Mouse (Mus musculus): ENCODE measurements around the gene Ppp4r3b. TPM values are rescaled to one million over a fixed set of nuclear protein-coding genes. Genes with fewer than 3 reads are reported as not detected.

The Ppp4r3b gene
- polyA plus RNA-seq, 1 experiment from 2014 or later, result 83.9 TPM

DNA sequence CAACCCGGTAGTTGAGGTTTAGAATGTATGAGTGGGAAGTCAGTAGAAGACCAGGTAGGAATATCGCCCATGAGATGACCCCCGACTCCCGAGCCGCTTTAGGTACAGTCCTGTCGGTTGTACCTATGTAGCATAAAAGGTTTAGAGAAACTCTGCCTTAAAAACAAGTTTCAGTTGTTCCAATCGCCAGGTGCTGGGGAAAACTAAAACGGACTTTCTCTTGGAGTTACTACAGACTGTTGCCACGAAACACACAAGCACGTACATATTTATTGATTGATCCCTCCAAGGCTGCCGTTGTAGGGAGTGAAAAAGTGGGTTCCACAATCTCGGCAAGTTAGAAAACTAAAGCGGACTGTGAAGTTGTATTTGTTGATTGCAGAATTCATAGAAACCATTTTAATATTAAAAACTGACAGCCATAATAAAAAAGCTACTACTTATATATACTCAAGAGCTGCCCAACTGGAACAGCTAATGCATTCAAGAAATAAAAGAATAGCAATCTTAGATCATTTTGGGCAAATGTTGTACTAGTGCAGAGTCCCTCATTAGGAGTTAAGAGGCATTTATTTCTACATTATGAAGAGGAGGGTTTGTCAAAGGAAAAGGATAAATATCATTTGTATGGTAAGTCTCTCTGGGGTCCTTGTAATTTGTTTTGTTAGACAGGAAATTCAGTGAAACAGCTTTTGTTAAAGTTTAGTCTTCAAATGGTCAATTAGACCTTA is 1.2 kb downstream of the Ppp4r3b start:
- 4% methylated on average over 13 of the region's 13 CpGs for WGBS
- Histone ChIP-seq H3K4me3 (ENCODE audit: low read depth, low read length) (peak overlapping the region; percentile 98), H3K4me2 (replicated peaks; ENCODE audit: low read depth, low read length) (peak overlapping the region; percentile 76), H3K36me3 (ENCODE audit: control insufficient read depth, insufficient read depth, low read length) (no peaks in the 10 kb centered on the region; the same call in none of the 2 replicates), H3K27ac (ENCODE audit: low read length) (peak overlapping the region; percentile 88; the same call in 1 of the 2 replicates), H3K4me1 (ENCODE audit: control insufficient read depth, insufficient read depth, low read length) (peaks cover 9% of the 10 kb centered on the region; the same call in 1 of the 2 replicates), H3K9me3 (ENCODE audit: control insufficient read depth, low read depth, low read length) (no peaks in the 10 kb centered on the region), H3K27me3 (ENCODE audit: control insufficient read depth, insufficient read depth, low read length) (no peaks in the 10 kb centered on the region), H3K9ac (replicated peaks; ENCODE audit: low read depth, low read length) (peak overlapping the region; percentile 98)
- no peak for ATAC-seq (ENCODE audit: insufficient number of reproducible peaks, insufficient read depth, low FRiP score, low read depth)

- Histone ChIP-seq H3K27me3 (ENCODE audit: control insufficient read depth, insufficient read depth, low read length) (no peaks in the 10 kb centered on the region), H3K4me1 (ENCODE audit: control insufficient read depth, insufficient read depth, low read length) (no peaks in the 10 kb centered on the region), H3K36me3 (ENCODE audit: control insufficient read depth, insufficient read depth, low read length) (peaks cover 16% of the 10 kb centered on the region), H3K9me3 (ENCODE audit: control insufficient read depth, low read depth, low read length) (no peaks in the 10 kb centered on the region), H3K9ac (replicated peaks; ENCODE audit: low read depth, low read length) (no peak overlapping the region), H3K4me3 (ENCODE audit: low read depth, low read length) (no peak overlapping the region), H3K4me2 (replicated peaks; ENCODE audit: low read depth, low read length) (no peak overlapping the region), H3K27ac (ENCODE audit: low read length) (no peak overlapping the region)
- ATAC-seq (ENCODE audit: insufficient number of reproducible peaks, insufficient read depth, low FRiP score, low read depth), result no peak
- WGBS, result 93% methylated on average over 1 of the region's 1 CpGs
These were observed 6.6 kb downstream of the Ppp4r3b start for GRCm38 (mm10) chr11:29179319-29179718.

- H3K4me1 ChIP-seq (ENCODE audit: control insufficient read depth, insufficient read depth, low read length), result no peaks in the 10 kb centered on the region
- 82% methylated on average over 3 of the region's 3 CpGs for WGBS
- H3K4me3 ChIP-seq (ENCODE audit: low read depth, low read length), result no peak overlapping the region
These were observed 8.0 kb downstream of the Ppp4r3b start for GRCm38 (mm10) chr11:29180657-29181056.

DNA sequence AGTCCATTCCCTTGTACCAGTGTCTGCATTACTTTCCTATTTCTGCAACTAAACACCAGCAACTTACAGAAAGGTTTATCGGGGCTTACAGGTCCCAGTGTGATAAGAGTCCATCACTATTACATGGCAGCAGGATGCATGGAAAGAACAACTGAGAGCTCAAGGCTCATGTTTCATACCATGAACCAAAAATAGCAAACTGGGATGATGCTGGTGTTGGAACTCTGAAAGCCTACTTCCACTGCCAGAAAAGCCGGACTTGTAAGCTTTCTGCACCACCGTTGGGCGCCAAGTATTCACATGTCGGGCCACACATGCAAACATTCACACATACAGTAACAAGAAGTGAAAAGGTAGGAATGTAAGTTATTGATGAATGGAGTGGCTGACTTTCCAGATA is 9.1 kb downstream of the Ppp4r3b start:
- ATAC-seq (ENCODE audit: insufficient number of reproducible peaks, insufficient read depth, low FRiP score, low read depth), result no peak
- peaks cover 28% of the 10 kb centered on the region for H3K36me3 ChIP-seq (ENCODE audit: control insufficient read depth, insufficient read depth, low read length)
- no peak overlapping the region for H3K27ac ChIP-seq (ENCODE audit: low read length)

More at GRCm38 (mm10) chr11:29180657-29181056, 8.0 kb downstream of the Ppp4r3b start:
- Histone ChIP-seq H3K9me3 (ENCODE audit: control insufficient read depth, low read depth, low read length) (no peaks in the 10 kb centered on the region), H3K9ac (replicated peaks; ENCODE audit: low read depth, low read length) (no peak overlapping the region), H3K27ac (ENCODE audit: low read length) (no peak overlapping the region), H3K27me3 (ENCODE audit: control insufficient read depth, insufficient read depth, low read length) (no peaks in the 10 kb centered on the region), H3K36me3 (ENCODE audit: control insufficient read depth, insufficient read depth, low read length) (peaks cover 17% of the 10 kb centered on the region), H3K4me2 (replicated peaks; ENCODE audit: low read depth, low read length) (no peak overlapping the region)
- ATAC-seq (ENCODE audit: insufficient number of reproducible peaks, insufficient read depth, low FRiP score, low read depth), result no peak

GRCm38 (mm10) chr11:29188981-29189380 is 16.3 kb downstream of the Ppp4r3b start:
- Histone ChIP-seq H3K4me3 (ENCODE audit: low read depth, low read length) (no peak overlapping the region), H3K9ac (replicated peaks; ENCODE audit: low read depth, low read length) (no peak overlapping the region), H3K27ac (ENCODE audit: low read length) (no peak overlapping the region), H3K27me3 (ENCODE audit: control insufficient read depth, insufficient read depth, low read length) (no peaks in the 10 kb centered on the region), H3K9me3 (ENCODE audit: control insufficient read depth, low read depth, low read length) (no peaks in the 10 kb centered on the region), H3K4me2 (replicated peaks; ENCODE audit: low read depth, low read length) (no peak overlapping the region), H3K36me3 (ENCODE audit: control insufficient read depth, insufficient read depth, low read length) (peaks cover 28% of the 10 kb centered on the region), H3K4me1 (ENCODE audit: control insufficient read depth, insufficient read depth, low read length) (no peaks in the 10 kb centered on the region)
- no peak for ATAC-seq (ENCODE audit: insufficient number of reproducible peaks, insufficient read depth, low FRiP score, low read depth)
- 81% methylated on average over 2 of the region's 2 CpGs for WGBS

More for the DNA sequence above, 9.1 kb downstream of the Ppp4r3b start:
- H3K9me3 ChIP-seq (ENCODE audit: control insufficient read depth, low read depth, low read length), result no peaks in the 10 kb centered on the region
- H3K9ac ChIP-seq (replicated peaks; ENCODE audit: low read depth, low read length), result no peak overlapping the region
- H3K4me3 ChIP-seq (ENCODE audit: low read depth, low read length), result no peak overlapping the region
- H3K4me1 ChIP-seq (ENCODE audit: control insufficient read depth, insufficient read depth, low read length), result no peaks in the 10 kb centered on the region
- H3K27me3 ChIP-seq (ENCODE audit: control insufficient read depth, insufficient read depth, low read length), result no peaks in the 10 kb centered on the region
- 92% methylated on average over 5 of the region's 5 CpGs for WGBS
- no peak overlapping the region for H3K4me2 ChIP-seq (replicated peaks; ENCODE audit: low read depth, low read length)

DNA sequence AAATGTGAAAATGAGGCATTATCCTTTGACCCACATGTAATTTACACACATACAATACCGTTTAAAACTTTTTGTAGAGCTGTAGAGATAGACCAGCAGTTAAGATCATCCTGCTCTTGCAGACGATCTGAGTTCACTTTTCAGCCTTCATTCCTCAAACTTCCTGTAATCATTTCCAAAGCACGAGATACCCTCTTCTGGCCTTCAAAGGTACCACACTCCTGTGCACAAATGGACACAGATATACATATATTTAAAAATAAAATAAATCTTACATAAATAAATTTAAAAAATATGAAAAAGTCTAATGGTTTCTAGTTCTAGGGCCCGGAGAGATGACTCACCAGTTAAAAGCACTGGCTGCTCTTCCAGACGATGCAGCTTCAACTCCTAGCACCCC is 31.0 kb downstream of the Ppp4r3b start:
- H3K4me2 ChIP-seq (replicated peaks; ENCODE audit: low read depth, low read length), result no peak overlapping the region
- no peaks in the 10 kb centered on the region for H3K27me3 ChIP-seq (ENCODE audit: control insufficient read depth, insufficient read depth, low read length)
- no peak for ATAC-seq (ENCODE audit: insufficient number of reproducible peaks, insufficient read depth, low FRiP score, low read depth)
- H3K27ac ChIP-seq (ENCODE audit: low read length), result no peak overlapping the region
- no peak overlapping the region for H3K9ac ChIP-seq (replicated peaks; ENCODE audit: low read depth, low read length)
- WGBS, result 85% methylated on average over 5 of the region's 5 CpGs
- no peaks in the 10 kb centered on the region for H3K9me3 ChIP-seq (ENCODE audit: control insufficient read depth, low read depth, low read length)
- no peak overlapping the region for H3K4me3 ChIP-seq (ENCODE audit: low read depth, low read length)
- H3K36me3 ChIP-seq (ENCODE audit: control insufficient read depth, insufficient read depth, low read length), result peaks cover 39% of the 10 kb centered on the region
- H3K4me1 ChIP-seq (ENCODE audit: control insufficient read depth, insufficient read depth, low read length), result no peaks in the 10 kb centered on the region

- Histone ChIP-seq H3K9me3 (ENCODE audit: control insufficient read depth, low read depth, low read length) (no peaks in the 10 kb centered on the region), H3K27me3 (ENCODE audit: control insufficient read depth, insufficient read depth, low read length) (no peaks in the 10 kb centered on the region), H3K4me2 (replicated peaks; ENCODE audit: low read depth, low read length) (no peak overlapping the region), H3K4me1 (ENCODE audit: control insufficient read depth, insufficient read depth, low read length) (no peaks in the 10 kb centered on the region), H3K9ac (replicated peaks; ENCODE audit: low read depth, low read length) (no peak overlapping the region), H3K4me3 (ENCODE audit: low read depth, low read length) (no peak overlapping the region), H3K27ac (ENCODE audit: low read length) (no peak overlapping the region), H3K36me3 (ENCODE audit: control insufficient read depth, insufficient read depth, low read length) (peaks cover 36% of the 10 kb centered on the region)
- no peak for ATAC-seq (ENCODE audit: insufficient number of reproducible peaks, insufficient read depth, low FRiP score, low read depth)
- 88% methylated on average over 2 of the region's 2 CpGs for WGBS
These were observed 37.1 kb downstream of the Ppp4r3b start for GRCm38 (mm10) chr11:29209774-29210173.

DNA sequence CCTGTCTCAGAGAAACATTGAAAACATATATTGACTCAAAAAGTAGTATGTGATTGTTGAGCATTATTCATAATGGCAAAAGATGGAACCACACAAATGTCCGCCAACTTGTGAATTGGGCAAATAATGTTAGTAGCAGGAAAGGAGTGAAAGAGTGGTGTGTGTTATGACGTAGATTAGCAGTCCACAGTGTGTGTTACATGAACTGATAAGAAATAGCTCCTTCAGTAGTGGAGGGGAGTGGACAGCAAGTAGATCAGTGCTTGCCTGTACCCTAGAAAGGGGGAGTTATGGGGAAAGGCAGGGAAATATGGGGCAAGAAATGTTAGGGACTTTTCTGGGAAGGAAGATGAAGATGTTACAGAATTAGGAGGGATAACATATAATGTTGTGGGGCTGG is 43.5 kb downstream of the Ppp4r3b start:
- peaks cover 56% of the 10 kb centered on the region for H3K36me3 ChIP-seq (ENCODE audit: control insufficient read depth, insufficient read depth, low read length)
- no peak overlapping the region for H3K9ac ChIP-seq (replicated peaks; ENCODE audit: low read depth, low read length)
- no peak for ATAC-seq (ENCODE audit: insufficient number of reproducible peaks, insufficient read depth, low FRiP score, low read depth)
- no peaks in the 10 kb centered on the region for H3K4me1 ChIP-seq (ENCODE audit: control insufficient read depth, insufficient read depth, low read length)
- 85% methylated on average over 2 of the region's 2 CpGs for WGBS
- no peaks in the 10 kb centered on the region for H3K9me3 ChIP-seq (ENCODE audit: control insufficient read depth, low read depth, low read length)
- no peak overlapping the region for H3K27ac ChIP-seq (ENCODE audit: low read length)
- no peak overlapping the region for H3K4me3 ChIP-seq (ENCODE audit: low read depth, low read length)
- H3K27me3 ChIP-seq (ENCODE audit: control insufficient read depth, insufficient read depth, low read length), result no peaks in the 10 kb centered on the region
- H3K4me2 ChIP-seq (replicated peaks; ENCODE audit: low read depth, low read length), result no peak overlapping the region

GRCm38 (mm10) chr11:29219055-29219454 is 46.4 kb downstream of the Ppp4r3b start:
- H3K4me2 ChIP-seq (replicated peaks; ENCODE audit: low read depth, low read length), result no peak overlapping the region
- no peaks in the 10 kb centered on the region for H3K27me3 ChIP-seq (ENCODE audit: control insufficient read depth, insufficient read depth, low read length)
- no peaks in the 10 kb centered on the region for H3K9me3 ChIP-seq (ENCODE audit: control insufficient read depth, low read depth, low read length)
- no peak overlapping the region for H3K4me3 ChIP-seq (ENCODE audit: low read depth, low read length)
- H3K27ac ChIP-seq (ENCODE audit: low read length), result no peak overlapping the region
- no peaks in the 10 kb centered on the region for H3K4me1 ChIP-seq (ENCODE audit: control insufficient read depth, insufficient read depth, low read length)
- H3K36me3 ChIP-seq (ENCODE audit: control insufficient read depth, insufficient read depth, low read length), result peaks cover 62% of the 10 kb centered on the region
- no peak overlapping the region for H3K9ac ChIP-seq (replicated peaks; ENCODE audit: low read depth, low read length)
- no peak for ATAC-seq (ENCODE audit: insufficient number of reproducible peaks, insufficient read depth, low FRiP score, low read depth)

Data from stomach, embryonic 14.5 days (tissue).